Mouse (Mus musculus): Measurements from ENCODE around the gene Ercc5. TPM values are rescaled to one million over a fixed set of nuclear protein-coding genes. Genes with fewer than 3 reads are reported as not detected.

Gene Ercc5
- 1 to 10 TPM; 6.8 to 7.7 TPM for total RNA-seq (2023)

DNA sequence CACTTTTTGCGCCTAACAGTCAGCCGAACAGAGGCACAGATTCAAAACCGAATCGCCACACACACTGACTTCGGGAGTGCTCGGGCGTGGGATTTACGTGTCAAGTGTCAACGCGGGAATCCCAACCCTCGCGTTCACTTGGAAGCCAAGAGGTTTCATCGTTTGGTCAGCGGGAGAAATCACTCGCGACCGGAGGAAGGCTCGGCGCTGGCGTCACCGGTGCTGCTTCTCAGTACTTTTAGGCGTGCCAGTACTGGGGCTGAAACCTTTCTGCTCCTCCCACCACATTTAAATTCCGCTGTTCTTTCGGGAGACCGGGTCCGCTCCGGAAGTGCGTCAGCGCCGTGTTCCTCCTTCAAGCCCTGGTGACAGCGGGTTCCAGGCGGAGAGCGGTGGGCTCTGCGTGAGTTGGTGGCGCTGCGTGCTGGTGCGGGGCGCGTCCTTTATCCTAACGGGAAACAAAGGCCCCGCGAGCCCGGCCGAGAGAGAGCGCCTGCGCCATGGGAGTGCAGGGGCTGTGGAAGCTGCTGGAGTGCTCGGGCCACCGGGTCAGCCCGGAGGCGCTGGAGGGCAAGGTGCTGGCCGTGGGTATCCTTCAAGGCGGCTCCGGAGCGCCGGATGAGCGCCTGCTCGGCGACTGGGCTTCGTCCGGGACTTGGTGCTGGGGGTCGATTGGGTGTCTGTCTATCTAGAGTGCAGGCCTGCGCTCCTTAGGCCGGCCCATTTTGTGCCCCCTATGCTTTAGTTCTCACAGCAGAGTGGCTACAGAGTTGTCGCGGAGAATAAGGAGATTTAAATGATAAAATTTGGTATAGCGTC, at the start of gene Ercc5:
Ercc5 (plus strand) TSS at position 182 of the 819 bp plus-strand sequence.

DNA sequence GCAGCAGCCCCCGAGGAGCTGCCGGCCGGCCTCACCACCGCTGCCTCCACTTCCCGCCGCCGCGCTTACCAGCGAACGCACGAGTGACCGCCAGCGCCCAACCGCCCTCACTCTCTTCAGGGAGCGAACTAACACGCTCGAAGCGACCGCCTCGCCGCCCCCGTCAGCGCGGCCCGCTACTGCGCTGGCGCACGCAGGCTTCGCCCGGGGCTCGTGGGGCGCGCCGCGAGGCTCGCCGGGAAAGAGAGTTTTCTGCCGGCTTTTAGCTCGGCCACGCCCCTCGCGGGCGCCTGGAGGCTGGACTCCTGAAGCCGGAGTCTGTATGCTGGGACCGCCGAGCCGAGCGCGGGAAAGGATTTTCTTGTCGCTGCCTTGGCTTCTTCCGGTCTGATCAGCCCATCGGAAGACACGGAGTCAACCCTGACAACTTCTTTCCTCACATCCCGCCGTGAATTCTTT, 45.3 kb upstream of the Ercc5 start, which contains the start of gene Tex30:
Tex30 (minus strand) TSS at position 183 of the 459 bp plus-strand sequence.

DNA sequence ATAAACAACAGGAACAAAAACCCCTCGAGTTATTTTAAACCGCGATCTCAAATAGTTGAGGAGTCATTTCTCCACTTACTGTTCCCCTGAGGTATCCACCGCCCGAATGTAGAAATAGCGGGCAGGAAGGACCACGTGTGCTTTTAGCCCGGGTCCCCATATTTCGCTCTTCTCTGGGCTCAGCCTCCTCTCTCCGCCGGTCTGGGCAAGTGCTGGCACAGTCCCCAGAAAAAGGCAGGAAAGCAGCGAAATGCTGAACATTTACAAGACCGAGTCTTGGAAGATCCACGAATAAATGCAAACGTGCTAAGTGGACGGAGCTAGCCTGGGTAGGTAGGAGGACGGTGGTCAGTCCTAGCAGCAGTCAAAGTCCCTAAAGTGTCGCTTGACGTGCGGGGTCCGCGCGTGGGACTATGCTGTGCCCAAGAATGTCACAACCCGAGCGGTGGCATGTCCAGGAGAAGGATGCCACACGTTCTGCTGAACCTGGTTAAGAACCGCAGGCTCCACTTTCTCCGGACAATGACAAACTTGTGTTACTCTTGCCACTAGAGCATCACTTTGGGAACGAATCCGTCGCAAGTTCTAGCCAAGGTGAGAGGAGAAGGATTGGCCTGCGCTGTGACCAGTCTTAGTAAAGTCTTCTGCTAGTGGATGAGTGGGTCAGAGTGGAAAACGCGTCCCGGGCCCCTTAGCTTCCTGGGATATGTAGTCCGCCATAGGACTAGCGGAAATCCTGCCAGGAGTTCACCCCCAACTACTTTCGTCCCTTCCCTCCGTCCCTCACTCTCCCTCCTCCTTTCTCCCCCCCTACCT, 29.1 kb upstream of the Ercc5 start, which contains the start of the genes Kdelc1 and Bivm:
Kdelc1 (minus strand) TSS at position 570 of the 816 bp plus-strand sequence.
Bivm (plus strand) TSS at position 719 of the 816 bp plus-strand sequence.

DNA sequence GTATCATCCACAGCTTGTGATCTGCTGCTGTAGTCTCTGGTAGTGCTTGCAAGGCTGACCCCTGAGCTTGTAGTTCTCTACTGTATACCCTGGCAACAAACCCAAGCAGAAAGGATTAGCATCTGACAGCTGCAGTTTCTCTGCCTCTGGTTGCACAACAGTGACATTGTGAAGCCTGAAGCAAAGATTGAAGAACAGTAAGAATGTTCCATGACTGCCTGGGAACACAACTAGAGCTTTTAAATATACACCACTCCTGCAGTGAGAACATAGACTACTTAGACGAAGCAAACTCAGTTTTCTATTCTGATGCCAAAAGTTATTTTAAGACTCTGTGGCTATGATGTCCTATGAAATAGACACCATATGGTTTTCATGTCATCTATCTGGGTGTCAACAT, 71.3 kb downstream of the Ercc5 start, which contains the start of gene Mettl21e:
Mettl21e (minus strand) TSS at position 86 of the 400 bp plus-strand sequence.

Other genes with a start within 250 kb of the Ercc5 start
- gene Tpp2, start 214.1 kb upstream of the Ercc5 start, total RNA-seq (2023): 10 to 100 TPM; 40.3 to 41.0 TPM
- not detected for gene Mettl21c, start 127.7 kb upstream of the Ercc5 start, total RNA-seq (2023)
- gene Gm8251, start 85.8 kb upstream of the Ercc5 start, total RNA-seq (2023): under 1 TPM in 1 of 2 experiments, not detected in 1; 0.13 TPM
- 10 to 100 TPM; 11.1 to 14.9 TPM for gene Tex30, start 45.3 kb upstream of the Ercc5 start, total RNA-seq (2023)
- gene Kdelc1, start 28.9 kb upstream of the Ercc5 start, total RNA-seq (2023): 1 to 10 TPM; 6.2 TPM
- gene Bivm, start 28.8 kb upstream of the Ercc5 start, total RNA-seq (2023): 1 to 10 TPM; 7.5 to 7.6 TPM
- not detected for gene Mettl21e, start 71.2 kb downstream of the Ercc5 start, total RNA-seq (2023)